Mouse (Mus musculus) mature B cell (primary cell): ENCODE results near the gene Gm12666.
"Not testable (repeated sequence)": the region's sequence is repeated elsewhere in the genome, so short reads cannot be mapped to it uniquely, and the experiment has no call there.

Source experiments
- in situ Hi-C: fragments of 300-500 bp; cut with MboI; formaldehyde crosslinking; loops from 2 replicates; pipeline ENCODE4 v1.14.3; 2019

Gene Gm12666

DNA sequence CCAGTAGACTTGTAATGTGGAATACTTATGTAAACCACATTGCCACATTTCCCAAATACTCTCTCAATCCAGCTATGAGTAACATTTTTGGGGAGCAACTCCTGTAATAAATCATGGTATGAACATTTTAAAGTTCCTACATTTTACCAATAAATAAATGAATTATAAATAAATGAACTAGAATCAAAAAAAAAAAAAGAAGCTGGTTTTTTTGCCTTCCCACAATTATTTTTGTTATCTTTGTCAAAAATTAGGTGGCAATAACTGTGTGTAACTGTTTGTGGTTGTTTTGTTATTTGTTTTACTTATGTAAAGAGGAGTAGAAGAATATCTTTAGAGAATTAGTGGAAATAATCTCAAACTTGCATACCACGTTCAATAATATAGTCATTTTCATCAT lies at the start of gene Gm12666:
Gm12666 (minus strand) TSS at position 101 of the 400 bp plus-strand sequence.
- in situ Hi-C loops, result not testable (repeated sequence)

- in situ Hi-C loops, result no loop called here
Observed at GRCm38 (mm10) chr4:92226326-92226725, 34.8 kb upstream of the Gm12666 start.

GRCm38 (mm10) chr4:92216286-92216685 lies 24.7 kb upstream of the Gm12666 start:
- in situ Hi-C loops, result no loop called here

DNA sequence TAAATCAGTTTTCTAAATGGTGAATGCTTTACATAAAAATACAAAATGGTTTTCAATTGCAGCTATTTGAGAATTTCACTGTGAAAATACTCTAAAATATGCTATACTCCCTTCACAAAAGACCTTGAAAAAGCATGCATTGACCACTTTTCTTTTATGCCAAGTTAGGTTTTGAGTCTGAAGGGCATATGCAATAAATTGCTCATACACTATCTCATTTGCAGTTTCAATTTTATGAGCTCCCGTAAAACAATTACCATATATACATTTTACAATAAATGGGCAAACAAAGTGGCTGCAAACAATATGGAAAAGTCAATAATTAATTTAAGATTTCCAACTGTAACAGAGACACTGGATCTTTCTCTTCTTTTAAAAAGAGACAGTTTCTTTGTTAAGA lies 38.9 kb downstream of the Gm12666 start:
- in situ Hi-C loops, result no loop called here

DNA sequence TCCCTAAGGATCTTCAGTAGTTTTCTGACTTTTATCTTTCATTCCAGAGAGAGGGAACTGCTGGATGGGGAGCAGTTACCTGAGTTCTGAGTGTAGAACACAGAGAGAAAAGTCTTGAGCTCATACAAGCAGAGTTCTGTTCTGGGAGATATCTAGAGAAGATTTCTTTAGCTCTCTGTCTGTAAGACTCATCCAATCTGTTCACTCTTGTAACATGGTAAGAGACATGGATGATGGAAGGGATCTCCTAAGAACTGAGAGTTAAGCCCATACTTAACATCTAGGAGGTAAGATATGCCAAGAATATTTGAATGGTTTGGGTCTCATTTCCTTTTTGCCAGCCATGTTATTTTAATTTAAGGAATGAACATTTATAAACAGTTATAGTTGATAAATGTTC lies 44.4 kb downstream of the Gm12666 start, which contains the start of gene Izumo3:
Izumo3 (minus strand) TSS at position 101 of the 400 bp plus-strand sequence.
- in situ Hi-C loops, result no loop called here
